Mouse (Mus musculus) neural tube, embryonic 15.5 days (tissue): Measurements from ENCODE around the gene Vmn2r16. TPM values are rescaled to one million over a fixed set of nuclear protein-coding genes. Genes with fewer than 3 reads are reported as not detected.

Experiments
- ATAC-seq: fragments of 200-750 bp; cut with Nextera tagmentation; 2 replicates; pipeline ENCODE4 v1.8.0; 2017; ENCODE audit warnings: mild to moderate bottlenecking, moderate TSS enrichment, moderate library complexity; ENCODE audit not compliant: low FRiP score
- H3K27ac ChIP-seq: fragments of 300-500 bp; sonication (generic); replicated peaks from 2 replicates; pipeline ENCODE4 v1.5.1; 2015; ENCODE audit warnings: mild to moderate bottlenecking, inconsistent platforms
- H3K27me3 ChIP-seq: fragments of 300-500 bp; sonication (generic); replicated peaks from 2 replicates; pipeline ENCODE4 v1.6.1; 2015; ENCODE audit warnings: inconsistent platforms
- H3K36me3 ChIP-seq: fragments of 300-500 bp; sonication (generic); 2 replicates; pipeline ENCODE4 v1.6.1; 2015; ENCODE audit warnings: inconsistent platforms
- H3K4me1 ChIP-seq: fragments of 300-500 bp; sonication (generic); 2 replicates; pipeline ENCODE4 v1.6.1; 2015; ENCODE audit warnings: inconsistent platforms
- H3K4me2 ChIP-seq: fragments of 300-500 bp; sonication (generic); 2 replicates; pipeline ENCODE4 v1.6.1; 2015; ENCODE audit warnings: inconsistent platforms, mild to moderate bottlenecking, moderate library complexity
- H3K4me3 ChIP-seq: fragments of 300-500 bp; sonication (generic); replicated peaks from 2 replicates; pipeline ENCODE4 v1.5.1; 2015; ENCODE audit warnings: mild to moderate bottlenecking, inconsistent platforms
- H3K9ac ChIP-seq: fragments of 300-500 bp; sonication (generic); replicated peaks from 2 replicates; pipeline ENCODE4 v1.6.1; 2015; ENCODE audit warnings: mild to moderate bottlenecking, inconsistent platforms
- H3K9me3 ChIP-seq: fragments of 300-500 bp; sonication (generic); replicated peaks from 2 replicates; pipeline ENCODE4 v1.6.1; 2016; ENCODE audit warnings: inconsistent platforms
- WGBS: fragments of 180-500 bp; shearing (Covaris S2); methylation state at CpG from one replicate; pipeline ENCODE4 v1.1.7; 2015; ENCODE audit warnings: mixed read lengths; 5-methylcytosine and 5-hydroxymethylcytosine counted together
- polyA plus RNA-seq: library from polyadenylated mRNA; unstranded; fragments of >200 nt; fragmentation: Nextera tagmentation; extraction: Ambion mirVana; gene quantifications from 2 replicates; pipeline ENCODE4 v1.2.1, GENCODE M21; 2015

Gene Vmn2r16
- polyA plus RNA-seq: not detected in 2 replicates

GRCm38 (mm10) chr5:109329862-109330261 is at the start of gene Vmn2r16:
Vmn2r16 (plus strand) TSS chr5:109330162.
- no peak for ATAC-seq
- Histone ChIP-seq H3K27me3 (no peaks in the 10 kb centered on the region), H3K36me3 (no peaks in the 10 kb centered on the region), H3K4me3 (no peak within 1 kb of the TSS), H3K4me2 (no peak within 1 kb of the TSS), H3K4me1 (no peaks in the 10 kb centered on the region), H3K27ac (no peak within 1 kb of the TSS), H3K9me3 (peaks cover 18% of the 10 kb centered on the region), H3K9ac (no peak within 1 kb of the TSS)
- WGBS: 59% methylated on average over 2 of the region's 2 CpGs

GRCm38 (mm10) chr5:109294655-109295054 is 35.3 kb upstream of the Vmn2r16 start:
- H3K4me3 ChIP-seq: no peak overlapping the region
- H3K27me3 ChIP-seq: no peaks in the 10 kb centered on the region
- no peak overlapping the region for H3K4me2 ChIP-seq
- H3K36me3 ChIP-seq: no peaks in the 10 kb centered on the region
- no peak for ATAC-seq
- H3K27ac ChIP-seq: no peak overlapping the region
- WGBS: 88% methylated on average over 3 of the region's 3 CpGs
- no peak overlapping the region for H3K9ac ChIP-seq
- H3K4me1 ChIP-seq: no peaks in the 10 kb centered on the region
- peaks cover 3% of the 10 kb centered on the region; the same call in 1 of the 2 replicates for H3K9me3 ChIP-seq

GRCm38 (mm10) chr5:109297544-109297943 is 32.4 kb upstream of the Vmn2r16 start, which contains the start of gene Vmn2r15:
Vmn2r15 (minus strand) TSS chr5:109297644.
- 67% methylated on average over 3 of the region's 3 CpGs for WGBS
- H3K9ac ChIP-seq: no peak within 1 kb of the TSS
- no peaks in the 10 kb centered on the region for H3K27me3 ChIP-seq

GRCm38 (mm10) chr5:109419388-109419787 is 89.4 kb downstream of the Vmn2r16 start, which contains the start of gene Vmn2r17:
Vmn2r17 (plus strand) TSS chr5:109419688.
- no peak within 1 kb of the TSS for H3K9ac ChIP-seq
- ATAC-seq: no peak
- no peaks in the 10 kb centered on the region for H3K36me3 ChIP-seq
- H3K4me1 ChIP-seq: no peaks in the 10 kb centered on the region
- H3K9me3 ChIP-seq: peaks cover 2% of the 10 kb centered on the region
- no peaks in the 10 kb centered on the region for H3K27me3 ChIP-seq
- WGBS: 59% methylated on average over 2 of the region's 2 CpGs
- H3K4me3 ChIP-seq: no peak within 1 kb of the TSS
- no peak within 1 kb of the TSS for H3K4me2 ChIP-seq
- no peak within 1 kb of the TSS for H3K27ac ChIP-seq

More at GRCm38 (mm10) chr5:109297544-109297943, 32.4 kb upstream of the Vmn2r16 start, which contains the start of gene Vmn2r15:
- H3K4me2 ChIP-seq: no peak within 1 kb of the TSS
- H3K27ac ChIP-seq: no peak within 1 kb of the TSS
- no peak within 1 kb of the TSS for H3K4me3 ChIP-seq
- no peak for ATAC-seq
- H3K9me3 ChIP-seq: peaks cover 3% of the 10 kb centered on the region; the same call in 1 of the 2 replicates
- no peaks in the 10 kb centered on the region for H3K36me3 ChIP-seq
- H3K4me1 ChIP-seq: no peaks in the 10 kb centered on the region

Other genes starting within 250 kb of the Vmn2r16 start
- gene Vmn2r12, start 232.2 kb upstream of the Vmn2r16 start, polyA plus RNA-seq: not detected in 2 replicates
- not detected in 2 replicates for gene Vmn2r13, start 138.0 kb upstream of the Vmn2r16 start, polyA plus RNA-seq
- not detected in 2 replicates for gene Vmn2r14, start 105.5 kb upstream of the Vmn2r16 start, polyA plus RNA-seq
- gene Vmn2r15, start 32.5 kb upstream of the Vmn2r16 start, polyA plus RNA-seq: not detected in 2 replicates
- not detected in 2 replicates for gene Vmn2r17, start 89.5 kb downstream of the Vmn2r16 start, polyA plus RNA-seq
- 23.2 and 23.6 TPM in 2 replicates for gene Crlf2, start 228.8 kb downstream of the Vmn2r16 start, polyA plus RNA-seq